Mouse (Mus musculus) naive thymus-derived CD4-positive, alpha-beta T cell, adult 2 months (primary cell): ENCODE measurements around the gene Ly75.
A peak's percentile ranks its signal among the peaks of the same experiment; 100 is the strongest.

Experiments
- DNase-seq: peaks from one replicate; pipeline ENCODE4 v3.0.0-alpha.2; 2011; ENCODE audit warnings: low read depth

Ly75 gene

GRCm38 (mm10) chr2:60323411-60323810 is 59.7 kb downstream of the Ly75 start:
- peak; percentile 62 for DNase-seq

- DNase-seq, result no peak
Observed at GRCm38 (mm10) chr2:60322031-60322726, 60.9 kb downstream of the Ly75 start.

- DNase-seq, result no peak
Observed at GRCm38 (mm10) chr2:60303796-60304195, 79.3 kb downstream of the Ly75 start.

GRCm38 (mm10) chr2:60299323-60299722 is 83.8 kb downstream of the Ly75 start:
- no peak for DNase-seq

GRCm38 (mm10) chr2:60298266-60298665 is 84.8 kb downstream of the Ly75 start:
- no peak for DNase-seq

- DNase-seq, result no peak
Observed at GRCm38 (mm10) chr2:60291381-60291780, 91.7 kb downstream of the Ly75 start.

- DNase-seq, result no peak
Observed at GRCm38 (mm10) chr2:60289451-60289850, 93.7 kb downstream of the Ly75 start.

GRCm38 (mm10) chr2:60288606-60289005 is 94.5 kb downstream of the Ly75 start:
- peak; percentile 3 for DNase-seq

- DNase-seq, result no peak
Observed at GRCm38 (mm10) chr2:60285107-60285617, 97.9 kb downstream of the Ly75 start.

- DNase-seq, result no peak
Observed at GRCm38 (mm10) chr2:60284467-60284821, 98.7 kb downstream of the Ly75 start, which contains the start of gene Cd302. Gene Cd302, minus strand, starts transcription at chr2:60284488.

- peak; percentile 30 for DNase-seq
Observed at GRCm38 (mm10) chr2:60283751-60284466, 99.2 kb downstream of the Ly75 start.

- DNase-seq, result no peak
Observed at GRCm38 (mm10) chr2:60283208-60283750, 99.8 kb downstream of the Ly75 start.

GRCm38 (mm10) chr2:60282625-60283024 is 100.5 kb downstream of the Ly75 start:
- DNase-seq, result no peak

GRCm38 (mm10) chr2:60278627-60279026 is 104.5 kb downstream of the Ly75 start:
- no peak for DNase-seq

GRCm38 (mm10) chr2:60269856-60270479 is 113.1 kb downstream of the Ly75 start:
- DNase-seq, result no peak

GRCm38 (mm10) chr2:60267567-60267966 is 115.5 kb downstream of the Ly75 start:
- no peak for DNase-seq

GRCm38 (mm10) chr2:60260621-60261350 is 122.3 kb downstream of the Ly75 start:
- no peak for DNase-seq

- no peak for DNase-seq
Observed at GRCm38 (mm10) chr2:60259186-60259585, 123.9 kb downstream of the Ly75 start.

- DNase-seq, result no peak
Observed at GRCm38 (mm10) chr2:60256751-60257150, 126.4 kb downstream of the Ly75 start.

- DNase-seq, result no peak
Observed at GRCm38 (mm10) chr2:60253506-60253905, 129.6 kb downstream of the Ly75 start.

GRCm38 (mm10) chr2:60252782-60253181 is 130.3 kb downstream of the Ly75 start:
- DNase-seq, result no peak
